Mouse (Mus musculus) cortical plate, adult 2 months (tissue): ENCODE results near the gene Coq10b.

Experiments
- CTCF ChIP-seq: fragments of 200-500 bp; IDR thresholded peaks from 2 replicates; pipeline ENCODE4 v1.5.1; 2011; ENCODE audit warnings: mild to moderate bottlenecking, control low read depth, low read length; ENCODE audit not compliant: insufficient read depth; ENCODE audit errors: extremely low read depth
- POLR2A ChIP-seq: fragments of 200-500 bp; IDR thresholded peaks from 2 replicates; pipeline ENCODE4 v1.6.1; 2011; ENCODE audit warnings: mild to moderate bottlenecking, low read length, control low read depth; ENCODE audit not compliant: insufficient read depth; ENCODE audit errors: extremely low read depth

GRCm38 (mm10) chr1:55089498-55090064 is 37.0 kb downstream of the Coq10b start:
- no peak for TF ChIP-seq POLR2A
- TF ChIP-seq CTCF: no peak
